Mouse (Mus musculus): Measurements from ENCODE around the gene Setd2. TPM values are rescaled to one million over a fixed set of nuclear protein-coding genes. Genes with fewer than 3 reads are reported as not detected.

The Setd2 gene
- total RNA-seq, 1 experiment: 78.9 TPM

GRCm38 (mm10) chr9:110611471-110611870, 79.1 kb downstream of the Setd2 start:
- H3K27ac ChIP-seq (ENCODE audit: insufficient read depth, low read depth, low read length, poor library complexity, severe bottlenecking): no peak overlapping the region
- H3K9me3 ChIP-seq (ENCODE audit: control insufficient read depth, insufficient read depth, low read depth, low read length): no peaks in the 10 kb centered on the region
- DNase-seq (ENCODE audit: low read depth, low spot score): no peak
- no peak overlapping the region for H3K4me3 ChIP-seq (ENCODE audit: insufficient read depth in 1 of 2, low read depth in 1 of 2, low read length in 2 of 2, poor library complexity in 1 of 2, severe bottlenecking in 1 of 2)
- TF ChIP-seq CHD2 (IDR thresholded peaks at IDR 0.05; ENCODE audit: low read depth, low read length): no peak
- TF ChIP-seq ZC3H11A (IDR thresholded peaks at IDR 0.05; ENCODE audit: borderline replicate concordance, low read depth, low read length): no peak
- no peak for TF ChIP-seq ZNF384 (IDR thresholded peaks at IDR 0.05; ENCODE audit: low read depth, low read length)
- no peak for TF ChIP-seq MAFK (IDR thresholded peaks at IDR 0.05; ENCODE audit: insufficient read depth, low read depth, low read length)
- no peak for TF ChIP-seq HCFC1 (IDR thresholded peaks at IDR 0.05; ENCODE audit: borderline replicate concordance, insufficient read depth, low read length)
- peaks cover 10% of the 10 kb centered on the region; the same call in 1 of the 2 replicates for H3K36me3 ChIP-seq (ENCODE audit: control insufficient read depth, insufficient read depth, low read length, poor library complexity, severe bottlenecking)
- H3K9ac ChIP-seq (ENCODE audit: insufficient read depth, low read depth, low read length, poor library complexity, severe bottlenecking): no peak overlapping the region
- in situ Hi-C loops (cut with MboI; ENCODE audit: low sequenced_read_pairs in 2 of 2, unreplicated experiment in 2 of 2): no loop called here
- H3K4me1 ChIP-seq (ENCODE audit: control insufficient read depth in 2 of 2, insufficient read depth in 2 of 2, low read length in 2 of 2, poor library complexity in 1 of 2): peaks cover 0 to 6% of the 10 kb centered on the region in 2 experiments; a peak in 1 of 4 replicates

GRCm38 (mm10) chr9:110617081-110617480, 84.7 kb downstream of the Setd2 start:
- H3K4me3 ChIP-seq (ENCODE audit: insufficient read depth in 1 of 2, low read depth in 1 of 2, low read length in 2 of 2, poor library complexity in 1 of 2, severe bottlenecking in 1 of 2): 0 out of 4 replicates have a peak overlapping the region, but pooled peaks of 1 of the 2 experiments have one; percentile 25
- TF ChIP-seq MAFK (IDR thresholded peaks at IDR 0.05; ENCODE audit: insufficient read depth, low read depth, low read length) (no peak), ZC3H11A (IDR thresholded peaks at IDR 0.05; ENCODE audit: borderline replicate concordance, low read depth, low read length) (no peak), ZNF384 (IDR thresholded peaks at IDR 0.05; ENCODE audit: low read depth, low read length) (no peak), CHD2 (IDR thresholded peaks at IDR 0.05; ENCODE audit: low read depth, low read length) (no peak), HCFC1 (IDR thresholded peaks at IDR 0.05; ENCODE audit: borderline replicate concordance, insufficient read depth, low read length) (no peak)
- no peak overlapping the region for H3K9ac ChIP-seq (ENCODE audit: insufficient read depth, low read depth, low read length, poor library complexity, severe bottlenecking)
- peaks cover 0 to 8% of the 10 kb centered on the region in 2 experiments; a peak in 2 of 4 replicates for H3K4me1 ChIP-seq (ENCODE audit: control insufficient read depth in 2 of 2, insufficient read depth in 2 of 2, low read length in 2 of 2, poor library complexity in 1 of 2)
- in situ Hi-C loops (cut with MboI; ENCODE audit: low sequenced_read_pairs in 2 of 2, unreplicated experiment in 2 of 2): no loop called here
- H3K9me3 ChIP-seq (ENCODE audit: control insufficient read depth, insufficient read depth, low read depth, low read length): no peaks in the 10 kb centered on the region
- DNase-seq (ENCODE audit: low read depth, low spot score): no peak
- H3K36me3 ChIP-seq (ENCODE audit: control insufficient read depth, insufficient read depth, low read length, poor library complexity, severe bottlenecking): peaks cover 26% of the 10 kb centered on the region
- H3K27ac ChIP-seq (ENCODE audit: insufficient read depth, low read depth, low read length, poor library complexity, severe bottlenecking): peak overlapping the region; percentile 58; the same call in 1 of the 2 replicates

- Histone ChIP-seq H3K4me3 (ENCODE audit: insufficient read depth in 1 of 2, low read depth in 1 of 2, low read length in 2 of 2, poor library complexity in 1 of 2, severe bottlenecking in 1 of 2) (no peak overlapping the region), H3K4me1 (ENCODE audit: control insufficient read depth in 2 of 2, insufficient read depth in 2 of 2, low read length in 2 of 2, poor library complexity in 1 of 2) (peaks cover 0 to 12% of the 10 kb centered on the region in 2 experiments; a peak in 2 of 4 replicates), H3K27ac (ENCODE audit: insufficient read depth, low read depth, low read length, poor library complexity, severe bottlenecking) (no peak overlapping the region), H3K36me3 (ENCODE audit: control insufficient read depth, insufficient read depth, low read length, poor library complexity, severe bottlenecking) (peaks cover 29% of the 10 kb centered on the region), H3K9ac (ENCODE audit: insufficient read depth, low read depth, low read length, poor library complexity, severe bottlenecking) (no peak overlapping the region), H3K9me3 (ENCODE audit: control insufficient read depth, insufficient read depth, low read depth, low read length) (no peaks in the 10 kb centered on the region)
- in situ Hi-C loops (cut with MboI; ENCODE audit: low sequenced_read_pairs in 2 of 2, unreplicated experiment in 2 of 2): no loop called here
- no peak for DNase-seq (ENCODE audit: low read depth, low spot score)
- TF ChIP-seq ZNF384 (IDR thresholded peaks at IDR 0.05; ENCODE audit: low read depth, low read length) (no peak), HCFC1 (IDR thresholded peaks at IDR 0.05; ENCODE audit: borderline replicate concordance, insufficient read depth, low read length) (no peak), MAFK (IDR thresholded peaks at IDR 0.05; ENCODE audit: insufficient read depth, low read depth, low read length) (no peak), CHD2 (IDR thresholded peaks at IDR 0.05; ENCODE audit: low read depth, low read length) (no peak), ZC3H11A (IDR thresholded peaks at IDR 0.05; ENCODE audit: borderline replicate concordance, low read depth, low read length) (no peak)
Observed at GRCm38 (mm10) chr9:110620180-110620579, 87.8 kb downstream of the Setd2 start.

- no peak overlapping the region for H3K27ac ChIP-seq (ENCODE audit: insufficient read depth, low read depth, low read length, poor library complexity, severe bottlenecking)
- DNase-seq (ENCODE audit: low read depth, low spot score): no peak
- no peaks in the 10 kb centered on the region for H3K9me3 ChIP-seq (ENCODE audit: control insufficient read depth, insufficient read depth, low read depth, low read length)
- no peak overlapping the region for H3K9ac ChIP-seq (ENCODE audit: insufficient read depth, low read depth, low read length, poor library complexity, severe bottlenecking)
- in situ Hi-C loops (cut with MboI; ENCODE audit: low sequenced_read_pairs in 2 of 2, unreplicated experiment in 2 of 2): no loop called here
- H3K4me1 ChIP-seq (ENCODE audit: control insufficient read depth in 2 of 2, insufficient read depth in 2 of 2, low read length in 2 of 2, poor library complexity in 1 of 2): peaks cover 0 to 13% of the 10 kb centered on the region in 2 experiments; a peak in 2 of 4 replicates
- TF ChIP-seq CHD2 (IDR thresholded peaks at IDR 0.05; ENCODE audit: low read depth, low read length) (no peak), ZC3H11A (IDR thresholded peaks at IDR 0.05; ENCODE audit: borderline replicate concordance, low read depth, low read length) (no peak), MAFK (IDR thresholded peaks at IDR 0.05; ENCODE audit: insufficient read depth, low read depth, low read length) (no peak), ZNF384 (IDR thresholded peaks at IDR 0.05; ENCODE audit: low read depth, low read length) (no peak), HCFC1 (IDR thresholded peaks at IDR 0.05; ENCODE audit: borderline replicate concordance, insufficient read depth, low read length) (no peak)
- H3K36me3 ChIP-seq (ENCODE audit: control insufficient read depth, insufficient read depth, low read length, poor library complexity, severe bottlenecking): peaks cover 24% of the 10 kb centered on the region
- H3K4me3 ChIP-seq (ENCODE audit: insufficient read depth in 1 of 2, low read depth in 1 of 2, low read length in 2 of 2, poor library complexity in 1 of 2, severe bottlenecking in 1 of 2): no peak overlapping the region
Observed at GRCm38 (mm10) chr9:110620685-110621084, 88.3 kb downstream of the Setd2 start.
